Mouse (Mus musculus) forebrain, embryonic 10.5 days (tissue): ENCODE measurements at regions not wholly inside any gene's neighbourhood (a gene's known extent, or its start where the extent isn't known, plus 50 kb on each side); places are given as distances from the start of the nearest gene placed in this dataset.
A peak's percentile ranks its signal among the peaks of the same experiment; 100 is the strongest.

Source experiments
- DNase-seq: peaks from one replicate; pipeline ENCODE4 v3.0.0-alpha.2; 2017; ENCODE audit warnings: low spot score; ENCODE audit errors: extremely low spot score
- H3K27ac ChIP-seq: fragments of 300-500 bp; sonication (generic); 2 replicates; pipeline ENCODE4 v1.5.1; 2016; ENCODE audit warnings: mild to moderate bottlenecking
- H3K27me3 ChIP-seq: fragments of 300-500 bp; sonication (generic); 2 replicates; pipeline ENCODE4 v1.6.1; 2016; ENCODE audit warnings: mild to moderate bottlenecking; ENCODE audit not compliant: poor library complexity, severe bottlenecking
- H3K36me3 ChIP-seq: fragments of 300-500 bp; sonication (generic); replicated peaks from 2 replicates; pipeline ENCODE4 v1.6.1; 2016; ENCODE audit warnings: mild to moderate bottlenecking, moderate library complexity
- H3K4me1 ChIP-seq: fragments of 300-500 bp; sonication (generic); 2 replicates; pipeline ENCODE4 v1.6.1; 2016
- H3K4me3 ChIP-seq: fragments of 300-500 bp; sonication (generic); 2 replicates; pipeline ENCODE4 v1.5.1; 2016; ENCODE audit warnings: mild to moderate bottlenecking, moderate library complexity
- H3K9me3 ChIP-seq: fragments of 300-500 bp; sonication (generic); 2 replicates; pipeline ENCODE4 v1.6.1; 2016; ENCODE audit warnings: mild to moderate bottlenecking, moderate library complexity
- WGBS: fragments of 180-500 bp; shearing (Covaris S2); methylation state at CpG from one replicate; pipeline ENCODE4 v1.1.7; 2016; 5-methylcytosine and 5-hydroxymethylcytosine counted together

- Histone ChIP-seq H3K9me3 (no peaks in the 10 kb centered on the region), H3K36me3 (no peaks in the 10 kb centered on the region), H3K27ac (no peak overlapping the region), H3K4me1 (no peaks in the 10 kb centered on the region), H3K27me3 (no peaks in the 10 kb centered on the region), H3K4me3 (no peak overlapping the region)
- WGBS, result 88% methylated on average over 3 of the region's 3 CpGs
- DNase-seq, result no peak
Measured at GRCm38 (mm10) chr14:105606551-105606950, 290.1 kb downstream of the Spry2 start.

- Histone ChIP-seq H3K4me1 (no peaks in the 10 kb centered on the region), H3K36me3 (no peaks in the 10 kb centered on the region), H3K9me3 (peaks cover 3% of the 10 kb centered on the region; the same call in 1 of the 2 replicates), H3K27me3 (no peaks in the 10 kb centered on the region), H3K4me3 (no peak overlapping the region), H3K27ac (no peak overlapping the region)
- 95% methylated on average over 6 of the region's 6 CpGs for WGBS
- no peak for DNase-seq
Measured at GRCm38 (mm10) chr14:105604451-105604850, 292.2 kb downstream of the Spry2 start.

GRCm38 (mm10) chr14:105603047-105603461 is 293.6 kb downstream of the Spry2 start:
- Histone ChIP-seq H3K4me3 (no peak overlapping the region), H3K27ac (no peak overlapping the region), H3K36me3 (no peaks in the 10 kb centered on the region), H3K9me3 (peaks cover 3% of the 10 kb centered on the region; the same call in 1 of the 2 replicates), H3K4me1 (peaks cover 3% of the 10 kb centered on the region; the same call in 1 of the 2 replicates), H3K27me3 (no peaks in the 10 kb centered on the region)
- WGBS, result 82% methylated on average over 6 of the region's 6 CpGs
- no peak for DNase-seq

- H3K4me1 ChIP-seq, result peaks cover 3% of the 10 kb centered on the region; the same call in 1 of the 2 replicates
- no peaks in the 10 kb centered on the region for H3K27me3 ChIP-seq
- no peaks in the 10 kb centered on the region for H3K36me3 ChIP-seq
- H3K4me3 ChIP-seq, result no peak overlapping the region
- peaks cover 3% of the 10 kb centered on the region; the same call in 1 of the 2 replicates for H3K9me3 ChIP-seq
- H3K27ac ChIP-seq, result no peak overlapping the region
- 89% methylated on average over 24 of the region's 24 CpGs for WGBS
- no peak for DNase-seq
Measured at GRCm38 (mm10) chr14:105599550-105600453, 296.8 kb downstream of the Spry2 start.

- H3K36me3 ChIP-seq, result no peaks in the 10 kb centered on the region
- no peak overlapping the region for H3K27ac ChIP-seq
- H3K4me3 ChIP-seq, result no peak overlapping the region
- no peaks in the 10 kb centered on the region for H3K27me3 ChIP-seq
- H3K4me1 ChIP-seq, result peaks cover 15% of the 10 kb centered on the region
- H3K9me3 ChIP-seq, result no peaks in the 10 kb centered on the region
- 82% methylated on average over 7 of the region's 7 CpGs for WGBS
- DNase-seq, result no peak
Measured at GRCm38 (mm10) chr14:105589751-105590150, 306.9 kb downstream of the Spry2 start.

GRCm38 (mm10) chr14:105589261-105589660 is 307.4 kb downstream of the Spry2 start:
- Histone ChIP-seq H3K4me1 (peaks cover 15% of the 10 kb centered on the region), H3K9me3 (no peaks in the 10 kb centered on the region), H3K4me3 (no peak overlapping the region), H3K36me3 (no peaks in the 10 kb centered on the region), H3K27ac (no peak overlapping the region), H3K27me3 (no peaks in the 10 kb centered on the region)
- WGBS, result 93% methylated on average over 20 of the region's 20 CpGs
- DNase-seq, result no peak

GRCm38 (mm10) chr14:105588391-105589163 is 308.0 kb downstream of the Spry2 start:
- H3K27me3 ChIP-seq, result no peaks in the 10 kb centered on the region
- H3K9me3 ChIP-seq, result no peaks in the 10 kb centered on the region
- no peak for DNase-seq
- no peak overlapping the region for H3K4me3 ChIP-seq
- no peaks in the 10 kb centered on the region for H3K36me3 ChIP-seq
- peaks cover 15% of the 10 kb centered on the region for H3K4me1 ChIP-seq
- 73% methylated on average over 15 of the region's 15 CpGs for WGBS
- H3K27ac ChIP-seq, result 0 out of 2 replicates have a peak overlapping the region, but pooled peaks have one; percentile 1

- Histone ChIP-seq H3K4me3 (no peak overlapping the region), H3K36me3 (no peaks in the 10 kb centered on the region), H3K27me3 (no peaks in the 10 kb centered on the region), H3K9me3 (no peaks in the 10 kb centered on the region), H3K4me1 (peaks cover 15% of the 10 kb centered on the region), H3K27ac (0 out of 2 replicates have a peak overlapping the region, but pooled peaks have one; percentile 1)
- no peak for DNase-seq
- 71% methylated on average over 8 of the region's 8 CpGs for WGBS
Measured at GRCm38 (mm10) chr14:105588029-105588390, 308.6 kb downstream of the Spry2 start.

GRCm38 (mm10) chr14:105584632-105585031 is 312.0 kb downstream of the Spry2 start:
- no peak overlapping the region for H3K27ac ChIP-seq
- DNase-seq, result no peak
- H3K9me3 ChIP-seq, result no peaks in the 10 kb centered on the region
- peaks cover 12% of the 10 kb centered on the region for H3K4me1 ChIP-seq
- no peak overlapping the region for H3K4me3 ChIP-seq
- H3K36me3 ChIP-seq, result no peaks in the 10 kb centered on the region
- WGBS, result 69% methylated on average over 3 of the region's 3 CpGs
- H3K27me3 ChIP-seq, result no peaks in the 10 kb centered on the region

- no peaks in the 10 kb centered on the region for H3K9me3 ChIP-seq
- WGBS, result 83% methylated on average over 2 of the region's 2 CpGs
- no peaks in the 10 kb centered on the region for H3K27me3 ChIP-seq
Measured at GRCm38 (mm10) chr14:105583497-105583896, 313.1 kb downstream of the Spry2 start.

GRCm38 (mm10) chr14:105576266-105576665 is 317.9 kb downstream of the Ndfip2 start:
- Histone ChIP-seq H3K27ac (no peak overlapping the region), H3K27me3 (peaks cover 38% of the 10 kb centered on the region), H3K4me3 (no peak overlapping the region), H3K36me3 (no peaks in the 10 kb centered on the region), H3K4me1 (peaks cover 15% of the 10 kb centered on the region), H3K9me3 (no peaks in the 10 kb centered on the region)
- DNase-seq, result no peak
- WGBS, result 63% methylated on average over 4 of the region's 4 CpGs

More at GRCm38 (mm10) chr14:105583497-105583896, 313.1 kb downstream of the Spry2 start:
- Histone ChIP-seq H3K36me3 (no peaks in the 10 kb centered on the region), H3K4me3 (no peak overlapping the region), H3K4me1 (peaks cover 7% of the 10 kb centered on the region), H3K27ac (no peak overlapping the region)
- DNase-seq, result no peak

- WGBS, result 45% methylated on average over 18 of the region's 18 CpGs
- Histone ChIP-seq H3K4me3 (no peak overlapping the region), H3K27me3 (peaks cover 40% of the 10 kb centered on the region), H3K4me1 (peaks cover 15% of the 10 kb centered on the region), H3K36me3 (no peaks in the 10 kb centered on the region), H3K27ac (no peak overlapping the region), H3K9me3 (no peaks in the 10 kb centered on the region)
- no peak for DNase-seq
Measured at GRCm38 (mm10) chr14:105572036-105572891, 313.9 kb downstream of the Ndfip2 start.
